Mouse (Mus musculus): ENCODE data around the gene Abhd12.
A peak's percentile ranks its signal among the peaks of the same experiment; 100 is the strongest.
"Not testable (repeated sequence)": the region's sequence is repeated elsewhere in the genome, so short reads cannot be mapped to it uniquely, and the experiment has no call there.

The Abhd12 gene

GRCm38 (mm10) chr2:150909429-150910039, 5.0 kb upstream of the Abhd12 start:
- peak; percentile 98 for DNase-seq

- not testable (repeated sequence) for DNase-seq
Measured at GRCm38 (mm10) chr2:150908881-150909280, 4.3 kb upstream of the Abhd12 start.

GRCm38 (mm10) chr2:150904936-150905450, 452 bp upstream of the Abhd12 start, which contains the start of gene Gins1:
Gins1 (plus strand) TSS chr2:150905400.
- no peak for DNase-seq

- DNase-seq, result no peak
Measured at GRCm38 (mm10) chr2:150902347-150902746, 2.2 kb downstream of the Abhd12 start.

- DNase-seq, result no peak
Measured at GRCm38 (mm10) chr2:150900341-150900740, 4.2 kb downstream of the Abhd12 start.

- peak; percentile 86 for DNase-seq
Measured at GRCm38 (mm10) chr2:150895691-150896252, 8.8 kb downstream of the Abhd12 start.

GRCm38 (mm10) chr2:150894617-150895267, 9.8 kb downstream of the Abhd12 start:
- no peak for DNase-seq

- no peak for DNase-seq
Measured at GRCm38 (mm10) chr2:150887370-150887769, 17.2 kb downstream of the Abhd12 start.

- DNase-seq, result no peak
Measured at GRCm38 (mm10) chr2:150886315-150886714, 18.2 kb downstream of the Abhd12 start.

GRCm38 (mm10) chr2:150885814-150886213, 18.7 kb downstream of the Abhd12 start:
- DNase-seq, result no peak

- DNase-seq, result no peak
Measured at GRCm38 (mm10) chr2:150884779-150885110, 19.8 kb downstream of the Abhd12 start.

GRCm38 (mm10) chr2:150884075-150884778, 20.3 kb downstream of the Abhd12 start:
- DNase-seq, result no peak

- no peak for DNase-seq
Measured at GRCm38 (mm10) chr2:150877561-150877960, 27.0 kb downstream of the Abhd12 start.

GRCm38 (mm10) chr2:150875226-150875625, 29.3 kb downstream of the Abhd12 start:
- no peak for DNase-seq

GRCm38 (mm10) chr2:150874508-150874907, 30.0 kb downstream of the Abhd12 start:
- DNase-seq, result no peak

- no peak for DNase-seq
Measured at GRCm38 (mm10) chr2:150869446-150869845, 35.1 kb downstream of the Abhd12 start.

- no peak for DNase-seq
Measured at GRCm38 (mm10) chr2:150867021-150867420, 37.5 kb downstream of the Abhd12 start.

- no peak for DNase-seq
Measured at GRCm38 (mm10) chr2:150861128-150861527, 43.4 kb downstream of the Abhd12 start.

GRCm38 (mm10) chr2:150859709-150860470, 44.7 kb downstream of the Abhd12 start:
- no peak for DNase-seq

- no peak for DNase-seq
Measured at GRCm38 (mm10) chr2:150858724-150859487, 45.6 kb downstream of the Abhd12 start.

GRCm38 (mm10) chr2:150855186-150855585, 49.4 kb downstream of the Abhd12 start:
- DNase-seq, result no peak

GRCm38 (mm10) chr2:150851251-150851650, 53.3 kb downstream of the Abhd12 start:
- no peak for DNase-seq
